Mouse (Mus musculus) heart, embryonic 12.5 days (tissue): Measurements from ENCODE around the gene Scnn1a. TPM values are rescaled to one million over a fixed set of nuclear protein-coding genes. Genes with fewer than 3 reads are reported as not detected.

Source experiments
- ATAC-seq: fragments of 200-750 bp; cut with Nextera tagmentation; 2 replicates; pipeline ENCODE4 v1.8.0; 2017; ENCODE audit warnings: moderate TSS enrichment, moderate library complexity; ENCODE audit not compliant: insufficient number of reproducible peaks, low FRiP score
- H3K27ac ChIP-seq: fragments of 300-500 bp; sonication (generic); 2 replicates; pipeline ENCODE4 v1.5.1; 2016; ENCODE audit warnings: mild to moderate bottlenecking, moderate library complexity; ENCODE audit not compliant: poor library complexity, severe bottlenecking
- H3K27me3 ChIP-seq: fragments of 300-500 bp; sonication (generic); replicated peaks from 2 replicates; pipeline ENCODE4 v1.6.1; 2016; ENCODE audit warnings: mild to moderate bottlenecking, moderate library complexity
- H3K36me3 ChIP-seq: fragments of 300-500 bp; sonication (generic); 2 replicates; pipeline ENCODE4 v1.6.1; 2016; ENCODE audit warnings: mild to moderate bottlenecking, moderate library complexity
- H3K4me1 ChIP-seq: fragments of 300-500 bp; sonication (generic); replicated peaks from 2 replicates; pipeline ENCODE4 v1.6.1; 2016; ENCODE audit warnings: mild to moderate bottlenecking
- H3K4me2 ChIP-seq: fragments of 300-500 bp; sonication (generic); 2 replicates; pipeline ENCODE4 v1.6.1; 2016; ENCODE audit warnings: mild to moderate bottlenecking, moderate library complexity
- H3K4me3 ChIP-seq: fragments of 300-500 bp; sonication (generic); 2 replicates; pipeline ENCODE4 v1.5.1; 2016; ENCODE audit warnings: mild to moderate bottlenecking
- H3K9ac ChIP-seq: fragments of 300-500 bp; sonication (generic); 2 replicates; pipeline ENCODE4 v1.6.1; 2016; ENCODE audit warnings: mild to moderate bottlenecking, moderate library complexity
- H3K9me3 ChIP-seq: fragments of 300-500 bp; sonication (generic); replicated peaks from 2 replicates; pipeline ENCODE4 v1.6.1; 2016; ENCODE audit warnings: mild to moderate bottlenecking, moderate library complexity
- WGBS: fragments of 180-500 bp; shearing (Covaris S2); methylation state at CpG from one replicate; pipeline ENCODE4 v1.1.7; 2016; 5-methylcytosine and 5-hydroxymethylcytosine counted together
- polyA plus RNA-seq: library from polyadenylated mRNA; unstranded; fragments of >200 nt; fragmentation: Nextera tagmentation; extraction: Ambion mirVana; gene quantifications from 2 replicates; pipeline ENCODE4 v1.2.1, GENCODE M21; 2016

Gene Scnn1a
- polyA plus RNA-seq, 1 experiment from 2014 or later: 0.70 TPM

DNA sequence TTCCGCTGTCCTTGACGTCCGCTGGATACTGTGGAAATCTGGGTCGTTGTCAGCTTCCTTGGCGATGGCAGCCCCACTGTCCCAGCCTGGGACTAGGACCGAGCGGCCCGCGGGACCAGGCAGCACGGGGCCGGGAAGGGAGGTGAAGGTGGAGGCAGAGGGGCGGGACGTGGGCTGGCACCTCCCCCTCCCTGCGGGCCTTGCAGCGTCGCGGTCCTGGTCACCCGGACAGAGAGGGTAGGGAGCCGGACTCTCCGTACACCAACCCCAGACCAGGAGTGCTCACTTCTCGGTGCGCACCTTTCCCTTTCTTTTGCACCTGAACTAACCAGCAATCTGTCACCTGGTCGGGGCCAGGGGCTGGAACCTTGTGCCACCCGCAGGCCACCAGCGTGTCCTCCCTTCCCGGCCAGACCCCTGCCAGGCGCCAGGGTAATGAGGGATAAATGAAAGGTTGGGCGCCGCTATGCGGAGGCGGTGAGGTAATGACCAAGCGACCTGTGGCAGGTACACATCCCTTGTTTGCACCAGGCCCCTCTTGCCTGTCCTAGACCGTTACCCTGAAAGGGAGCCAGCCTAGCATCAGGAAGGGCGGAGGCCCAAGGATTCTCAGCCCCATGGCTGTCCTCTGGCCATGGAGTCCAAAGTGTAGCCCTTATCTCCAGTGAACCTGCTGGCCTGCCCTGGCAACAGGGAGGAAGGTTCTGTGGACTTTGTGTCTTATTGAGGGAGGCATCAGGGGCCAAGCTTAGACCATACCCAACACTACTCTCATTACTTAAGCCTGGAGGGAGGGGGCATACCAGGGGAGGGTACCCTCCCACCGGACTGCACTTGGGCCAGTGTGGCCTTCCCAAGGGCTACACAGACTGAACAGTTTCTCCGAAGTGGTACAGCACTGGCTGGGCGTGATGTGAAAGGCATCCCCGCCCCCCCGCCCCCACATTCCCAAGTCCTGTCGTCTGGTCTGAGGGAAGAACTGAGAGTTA lies 60.2 kb downstream of the Scnn1a start, which contains the start of gene Plekhg6:
Gene Plekhg6 (minus strand): TSS at position 422 of the 989 bp plus-strand sequence.
- H3K36me3 ChIP-seq: no peaks in the 10 kb centered on the region
- no peaks in the 10 kb centered on the region for H3K9me3 ChIP-seq
- H3K4me1 ChIP-seq: peaks cover 25% of the 10 kb centered on the region
- peaks cover 85% of the 10 kb centered on the region for H3K27me3 ChIP-seq
- H3K9ac ChIP-seq: 0 out of 2 replicates have a peak within 1 kb of the TSS, but pooled peaks have one; percentile 9
- H3K4me3 ChIP-seq: peak within 1 kb of the TSS; percentile 38
- H3K4me2 ChIP-seq: peak within 1 kb of the TSS; percentile 68
- 9% methylated on average over 40 of the region's 40 CpGs for WGBS
- no peak within 1 kb of the TSS for H3K27ac ChIP-seq
- ATAC-seq: peak; percentile 31; the same call in 1 of the 2 replicates

- Histone ChIP-seq H3K4me2 (no peak overlapping the region), H3K9ac (no peak overlapping the region), H3K9me3 (no peaks in the 10 kb centered on the region), H3K36me3 (no peaks in the 10 kb centered on the region), H3K4me3 (no peak overlapping the region), H3K4me1 (peaks cover 25% of the 10 kb centered on the region), H3K27me3 (peaks cover 74% of the 10 kb centered on the region), H3K27ac (no peak overlapping the region)
- WGBS: 68% methylated on average over 2 of the region's 2 CpGs
- ATAC-seq: no peak
These were observed 61.6 kb downstream of the Scnn1a start for GRCm38 (mm10) chr6:125382024-125382423.

- Histone ChIP-seq H3K36me3 (no peaks in the 10 kb centered on the region), H3K4me3 (no peak overlapping the region), H3K9me3 (no peaks in the 10 kb centered on the region), H3K27ac (no peak overlapping the region), H3K4me1 (peaks cover 8% of the 10 kb centered on the region), H3K4me2 (no peak overlapping the region), H3K9ac (no peak overlapping the region), H3K27me3 (peaks cover 41% of the 10 kb centered on the region)
- ATAC-seq: no peak
- 66% methylated on average over 11 of the region's 11 CpGs for WGBS
These were observed 64.9 kb downstream of the Scnn1a start for GRCm38 (mm10) chr6:125385066-125385974.

DNA sequence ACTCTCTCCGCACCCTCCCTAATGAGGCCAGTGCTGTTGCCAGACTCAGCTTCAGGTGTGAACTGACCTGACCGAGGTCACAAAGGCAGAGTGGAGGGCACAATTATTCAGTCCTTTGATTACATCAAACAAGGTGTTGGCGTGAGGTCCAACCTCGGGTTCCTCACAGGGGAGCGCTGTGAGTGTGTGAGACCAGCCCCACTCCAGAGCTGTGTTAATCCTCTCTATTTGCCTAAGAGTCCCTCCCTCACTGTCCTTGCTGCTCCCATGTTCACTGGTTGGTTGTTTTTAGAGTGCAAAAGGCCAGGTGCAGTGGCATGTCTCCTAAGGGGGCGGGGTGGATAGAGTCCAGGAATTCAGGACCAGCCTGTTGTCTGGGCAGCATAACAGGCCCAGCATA lies 65.6 kb downstream of the Scnn1a start:
- no peak overlapping the region for H3K4me2 ChIP-seq
- WGBS: 59% methylated on average over 6 of the region's 6 CpGs
- no peaks in the 10 kb centered on the region; the same call in 1 of the 2 replicates for H3K4me1 ChIP-seq
- no peak overlapping the region for H3K4me3 ChIP-seq
- no peak overlapping the region for H3K9ac ChIP-seq
- no peak for ATAC-seq
- H3K36me3 ChIP-seq: no peaks in the 10 kb centered on the region
- no peak overlapping the region for H3K27ac ChIP-seq
- H3K27me3 ChIP-seq: peaks cover 33% of the 10 kb centered on the region
- no peaks in the 10 kb centered on the region for H3K9me3 ChIP-seq

DNA sequence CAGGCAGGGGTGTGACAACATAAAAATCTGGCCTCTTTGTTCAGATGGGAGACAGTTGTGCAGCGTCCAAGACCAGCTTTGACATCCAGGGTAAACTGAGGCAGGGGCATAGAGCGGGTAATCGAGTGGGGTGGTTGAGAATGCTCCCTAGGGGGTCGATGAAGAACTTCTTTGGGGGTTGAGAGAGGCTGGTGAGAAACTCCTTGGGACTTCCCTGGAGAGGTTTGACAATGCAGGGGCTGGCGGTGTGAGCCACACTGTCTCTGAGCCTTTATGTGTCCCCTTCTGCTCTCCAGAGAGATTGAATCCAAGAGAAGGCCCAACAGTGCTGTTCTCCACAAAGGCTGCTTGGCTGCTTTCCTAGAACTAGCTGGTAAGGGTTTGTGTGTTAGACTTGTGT lies 69.4 kb downstream of the Scnn1a start:
- no peak overlapping the region for H3K4me2 ChIP-seq
- no peaks in the 10 kb centered on the region for H3K36me3 ChIP-seq
- no peaks in the 10 kb centered on the region for H3K27me3 ChIP-seq
- no peak overlapping the region for H3K4me3 ChIP-seq
- H3K27ac ChIP-seq: no peak overlapping the region
- 88% methylated on average over 5 of the region's 5 CpGs for WGBS
- H3K9ac ChIP-seq: no peak overlapping the region
- H3K9me3 ChIP-seq: no peaks in the 10 kb centered on the region
- ATAC-seq: no peak
- H3K4me1 ChIP-seq: no peaks in the 10 kb centered on the region

Other genes starting within 250 kb of the Scnn1a start
- gene Chd4, start 224.7 kb upstream of the Scnn1a start, polyA plus RNA-seq: 76.2 and 77.3 TPM in 2 replicates
- gene Nop2, start 188.8 kb upstream of the Scnn1a start, polyA plus RNA-seq: 55.0 and 56.2 TPM in 2 replicates
- 11.3 and 11.8 TPM in 2 replicates for gene Iffo1, start 175.4 kb upstream of the Scnn1a start, polyA plus RNA-seq
- 4,345 and 4,378 TPM in 2 replicates for gene Gapdh, start 154.2 kb upstream of the Scnn1a start, polyA plus RNA-seq
- gene Ncapd2, start 129.0 kb upstream of the Scnn1a start, polyA plus RNA-seq: 99.0 and 112 TPM in 2 replicates
- gene Mrpl51, start 128.9 kb upstream of the Scnn1a start, polyA plus RNA-seq: 217 and 218 TPM in 2 replicates
- gene Vamp1, start 105.1 kb upstream of the Scnn1a start, polyA plus RNA-seq: 4.2 and 4.3 TPM in 2 replicates
- 3.1 and 3.3 TPM in 2 replicates for gene Tapbpl, start 88.8 kb upstream of the Scnn1a start, polyA plus RNA-seq
- 0.96 and 2.0 TPM in 2 replicates for gene Cd27, start 83.6 kb upstream of the Scnn1a start, polyA plus RNA-seq
- not detected in 2 replicates for gene Tuba3a, start 34.6 kb upstream of the Scnn1a start, polyA plus RNA-seq
- 40.9 and 41.2 TPM in 2 replicates for gene Ltbr, start 6.8 kb upstream of the Scnn1a start, polyA plus RNA-seq
- gene Tnfrsf1a, start 28.7 kb downstream of the Scnn1a start, polyA plus RNA-seq: 37.2 and 37.9 TPM in 2 replicates
- gene Plekhg6, start 60.1 kb downstream of the Scnn1a start, polyA plus RNA-seq: not detected in 2 replicates
- 73.5 and 73.6 TPM in 2 replicates for gene Cd9, start 174.1 kb downstream of the Scnn1a start, polyA plus RNA-seq
- 19.8 and 21.4 TPM in 2 replicates for gene Vwf, start 226.1 kb downstream of the Scnn1a start, polyA plus RNA-seq